Mouse (Mus musculus): Measurements from ENCODE around the gene Epn2.

DNA sequence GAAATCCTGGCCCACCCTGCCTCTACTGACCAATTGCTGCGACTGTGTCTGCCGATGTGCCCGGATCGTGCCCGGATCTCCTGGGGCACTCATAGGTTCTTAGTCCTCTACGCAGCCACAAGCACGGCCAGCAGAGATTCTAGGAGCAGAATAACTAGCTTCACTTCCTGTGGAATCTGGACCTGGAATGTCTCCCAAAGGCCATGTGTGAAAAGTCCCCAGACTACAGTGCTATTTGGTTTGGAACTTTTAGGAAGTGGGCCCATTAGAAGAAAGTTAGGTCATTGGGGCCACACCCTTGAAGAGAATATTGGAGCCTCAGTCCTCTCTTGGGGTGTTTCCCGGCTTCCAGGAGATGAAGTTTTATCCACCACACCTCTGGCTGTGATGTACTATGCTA lies 38.6 kb upstream of the Epn2 start:
- TF ChIP-seq POLR2A (IDR thresholded peaks at IDR 0.05; ENCODE audit: control insufficient read depth, extremely low read depth, insufficient read depth, low read length, poor library complexity) (no peak), CTCF (IDR thresholded peaks at IDR 0.05; ENCODE audit: borderline replicate concordance, control insufficient read depth, extremely low read depth, insufficient read depth, low read length, poor library complexity) (no peak)
